Mouse (Mus musculus): ENCODE results near the gene Htr1f.
A peak's percentile ranks its signal among the peaks of the same experiment; 100 is the strongest.

Htr1f gene

DNA sequence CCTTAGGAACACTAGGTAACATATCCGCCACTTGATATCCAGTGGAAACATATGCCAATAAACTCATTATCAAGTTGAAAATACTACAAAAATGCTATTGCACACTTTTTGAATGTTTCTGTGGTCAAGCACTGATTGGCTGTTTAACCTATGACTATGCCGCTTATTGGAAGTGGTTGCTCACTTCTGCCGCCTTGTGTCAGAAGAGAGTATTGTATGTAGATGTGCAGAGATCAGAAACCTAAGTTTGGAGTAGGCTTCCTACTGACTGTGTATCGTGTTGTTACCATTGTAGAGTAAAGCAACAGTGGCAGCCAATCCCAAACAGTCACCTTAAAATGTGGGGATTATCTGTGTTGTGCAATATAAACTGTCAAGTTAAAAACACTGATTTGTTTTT lies 144.0 kb downstream of the Htr1f start:
- peak; percentile 30 for DNase-seq

DNA sequence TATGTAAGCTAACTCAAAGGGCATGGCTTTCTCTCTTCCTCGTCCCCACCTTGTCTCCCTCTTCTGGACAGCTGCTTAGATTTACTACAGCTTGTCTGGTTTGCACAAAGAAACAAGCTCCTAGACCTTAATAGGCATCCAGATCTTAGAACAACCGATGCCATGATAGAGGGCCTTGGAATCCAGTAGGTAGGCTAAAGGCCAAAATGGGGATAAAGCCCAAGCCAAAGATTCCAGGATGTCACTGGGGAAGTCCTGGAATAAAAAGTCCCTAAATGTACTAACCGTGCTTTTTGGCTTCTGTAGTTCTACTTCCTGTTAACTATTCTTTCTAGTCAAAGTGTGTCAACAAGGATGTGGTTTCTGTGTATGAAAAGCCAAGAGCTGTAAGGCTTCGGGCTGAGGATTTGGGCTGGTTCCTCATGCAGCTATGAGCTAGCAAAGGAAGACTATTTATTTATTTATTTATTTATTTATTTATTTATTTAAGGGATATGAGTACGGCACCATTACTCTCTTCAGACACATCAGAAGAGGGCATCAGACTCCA lies 163.9 kb downstream of the Htr1f start:
- peak; percentile 59 for DNase-seq

GRCm38 (mm10) chr16:64934793-64935192 lies 170.9 kb downstream of the Htr1f start:
- DNase-seq: no peak

- no peak for DNase-seq
These were observed 171.6 kb downstream of the Htr1f start for GRCm38 (mm10) chr16:64934011-64934410.

- no peak for DNase-seq
These were observed 182.2 kb downstream of the Htr1f start for GRCm38 (mm10) chr16:64923500-64923899.

DNA sequence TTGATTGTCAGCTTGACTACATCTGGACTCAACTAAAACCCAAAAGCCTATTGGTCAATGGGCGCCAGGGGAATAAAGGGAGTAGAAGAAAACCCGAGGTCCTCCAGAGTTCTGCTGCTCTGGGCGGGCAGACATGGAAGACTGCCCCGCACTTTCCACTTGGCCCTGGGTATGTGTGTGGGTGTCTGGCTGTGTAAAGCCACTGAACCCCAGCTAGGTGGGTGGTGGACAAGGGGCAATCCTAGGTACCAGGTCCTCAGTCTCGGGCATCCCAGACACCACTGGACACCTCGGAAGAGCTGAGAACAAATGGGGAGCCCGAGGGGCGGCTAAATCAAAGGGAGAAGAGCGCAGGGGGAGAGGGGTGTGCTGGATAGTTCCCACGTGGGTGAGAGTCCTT lies 196.9 kb downstream of the Htr1f start:
- DNase-seq: no peak

DNA sequence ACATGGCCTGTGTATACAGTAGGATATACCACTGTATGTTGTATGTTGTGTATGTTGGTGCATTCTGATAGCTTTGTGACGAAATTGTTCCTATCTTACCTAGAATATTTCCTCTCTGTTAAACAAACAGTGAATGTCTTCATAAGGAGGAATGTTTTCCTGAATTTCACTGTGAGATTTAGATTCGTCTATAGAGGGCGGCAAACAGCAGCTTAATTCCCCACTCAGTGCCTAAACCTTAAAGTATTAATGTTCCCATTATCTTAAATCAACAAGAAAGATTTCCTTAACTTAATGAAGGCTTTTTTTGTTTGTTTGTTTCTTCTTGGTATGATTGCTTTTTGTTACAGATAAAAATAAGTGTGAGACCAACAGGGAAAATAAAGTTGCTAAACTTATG lies 198.5 kb downstream of the Htr1f start:
- DNase-seq: peak; percentile 16

DNA sequence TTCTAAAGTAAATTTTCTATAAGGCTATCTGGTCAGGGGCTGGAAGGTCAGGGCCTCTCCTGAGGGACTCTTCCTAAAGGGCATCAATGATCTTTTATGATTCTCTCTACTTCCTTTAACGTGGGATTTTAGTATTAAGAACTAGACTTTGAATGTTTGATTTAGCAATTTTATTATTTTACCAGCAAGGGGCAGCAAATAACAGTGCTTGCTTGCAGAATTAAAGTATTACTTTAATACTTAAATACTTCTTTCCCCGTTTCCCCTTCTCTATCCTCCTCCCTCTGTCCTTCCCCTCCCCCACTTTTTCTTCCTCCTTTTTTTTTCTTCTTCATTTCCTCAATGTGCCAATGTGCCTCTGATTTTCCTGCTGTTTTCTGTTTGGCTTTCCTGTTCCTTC lies 202.3 kb downstream of the Htr1f start:
- no peak for DNase-seq

DNA sequence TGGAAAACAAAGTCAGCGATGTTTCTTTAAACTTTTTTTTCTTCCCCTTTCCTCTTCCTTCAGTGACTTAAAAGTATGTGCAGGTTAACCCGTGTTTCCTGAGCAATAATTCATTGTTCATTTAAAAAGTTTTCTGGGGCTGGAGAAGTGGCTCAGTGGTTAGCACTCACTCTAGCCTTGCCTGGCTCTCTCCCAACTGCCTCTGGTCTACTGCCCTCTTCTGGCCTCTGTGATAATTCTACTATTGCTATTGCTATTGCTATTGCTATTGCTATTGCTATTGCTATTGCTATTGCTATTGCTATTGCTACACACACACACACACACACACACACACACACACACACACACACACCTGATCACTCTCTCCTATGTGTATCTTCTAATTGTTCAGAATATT lies 206.6 kb downstream of the Htr1f start:
- peak; percentile 21 for DNase-seq

DNA sequence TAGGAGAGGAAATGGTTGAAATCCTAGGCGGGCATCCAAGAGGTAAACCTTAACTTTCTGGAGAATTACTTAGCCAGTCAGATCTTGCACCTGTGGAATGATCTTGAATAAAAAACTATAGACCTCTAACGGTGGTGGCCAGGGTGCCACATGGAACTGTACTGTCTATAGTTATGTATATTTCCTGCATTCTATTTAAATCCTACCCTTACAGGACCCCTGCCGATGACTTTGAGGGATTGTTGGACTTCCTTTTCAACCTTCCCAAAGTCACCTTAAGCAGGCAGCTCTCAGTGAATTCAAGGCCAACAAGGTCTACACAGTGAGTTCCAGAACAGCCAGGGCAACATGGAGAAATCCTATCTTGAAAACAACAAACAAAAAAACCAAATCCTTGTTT lies 216.2 kb downstream of the Htr1f start:
- DNase-seq: no peak

DNA sequence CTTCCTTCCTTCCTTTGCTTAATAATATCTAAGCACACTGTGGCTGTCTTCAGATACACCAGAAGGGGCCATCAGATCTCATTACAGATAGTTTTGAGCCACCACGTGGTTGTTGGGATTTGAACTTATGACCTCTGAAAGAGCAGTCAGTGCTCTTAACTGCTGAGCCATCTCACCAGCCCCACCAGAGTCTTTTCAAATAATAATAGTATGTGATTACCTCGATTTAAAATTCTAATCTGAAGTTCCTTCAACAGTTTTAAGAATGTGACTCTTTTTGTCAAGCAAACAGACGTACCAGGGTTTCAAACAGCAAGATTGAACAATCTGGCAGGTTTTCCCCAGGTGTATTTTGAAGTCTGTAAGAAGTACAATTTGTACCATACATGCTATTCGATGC lies 220.1 kb downstream of the Htr1f start:
- DNase-seq: no peak

DNA sequence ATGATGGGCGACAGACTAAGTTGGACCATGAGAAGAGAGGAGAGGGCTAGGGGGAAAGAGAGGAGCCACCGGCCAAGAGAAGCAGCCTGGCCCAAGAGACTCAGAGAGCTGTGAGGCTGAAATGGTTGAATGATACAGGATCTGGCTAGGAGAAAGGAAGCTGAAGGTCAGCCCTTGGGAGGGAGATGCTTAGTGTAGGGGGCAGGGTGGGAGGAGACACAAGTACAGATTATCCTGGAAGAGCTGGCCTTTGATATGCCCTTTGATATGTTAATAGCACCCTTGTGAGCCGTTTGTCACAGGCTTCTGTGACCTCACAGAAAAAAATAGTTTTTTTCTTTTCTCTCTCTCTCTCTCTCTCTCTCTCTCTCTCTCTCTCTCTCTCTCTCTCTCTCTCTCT lies 220.5 kb downstream of the Htr1f start:
- no peak for DNase-seq

DNA sequence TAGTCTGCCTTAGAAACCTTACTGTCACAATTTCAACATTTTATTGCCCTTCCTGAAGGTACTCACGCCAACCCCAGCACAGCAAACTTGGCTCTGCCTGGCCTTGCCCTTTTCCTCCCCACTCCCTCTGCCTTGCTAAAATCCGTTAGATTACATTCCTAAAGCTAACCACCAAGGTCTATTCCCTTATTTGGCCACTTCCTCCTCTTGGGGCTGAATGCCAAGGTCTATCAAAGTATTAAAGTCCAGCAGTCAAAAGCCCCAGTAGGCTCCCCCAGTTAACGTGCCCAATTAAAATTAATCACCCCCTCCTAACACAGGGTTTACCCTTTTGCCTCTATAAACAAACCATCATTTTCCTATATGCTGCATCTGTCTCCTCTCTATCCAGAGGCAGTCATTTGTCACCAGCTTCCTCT lies 221.2 kb downstream of the Htr1f start:
- DNase-seq: no peak

- DNase-seq: no peak
These were observed 221.8 kb downstream of the Htr1f start for GRCm38 (mm10) chr16:64883896-64884295.

DNA sequence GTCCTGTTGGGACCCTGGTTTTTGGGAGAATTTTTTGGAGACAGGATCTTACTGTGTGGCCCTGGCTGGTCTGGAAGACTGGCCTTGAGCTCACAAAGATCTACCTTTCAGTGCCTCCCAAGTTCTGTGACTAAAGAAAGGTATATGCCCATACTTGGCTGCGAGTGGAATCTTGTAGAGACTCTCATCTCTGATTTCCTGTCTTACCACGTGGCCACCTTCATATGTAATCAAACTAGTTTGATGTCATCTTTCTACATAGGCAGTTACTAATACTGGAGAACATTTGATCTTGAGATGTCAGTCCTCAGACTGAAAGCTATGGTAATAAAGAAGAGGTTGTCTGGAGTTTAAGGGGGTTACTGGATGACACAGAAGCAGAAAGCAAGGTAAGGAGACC lies 224.2 kb downstream of the Htr1f start:
- DNase-seq: no peak

DNA sequence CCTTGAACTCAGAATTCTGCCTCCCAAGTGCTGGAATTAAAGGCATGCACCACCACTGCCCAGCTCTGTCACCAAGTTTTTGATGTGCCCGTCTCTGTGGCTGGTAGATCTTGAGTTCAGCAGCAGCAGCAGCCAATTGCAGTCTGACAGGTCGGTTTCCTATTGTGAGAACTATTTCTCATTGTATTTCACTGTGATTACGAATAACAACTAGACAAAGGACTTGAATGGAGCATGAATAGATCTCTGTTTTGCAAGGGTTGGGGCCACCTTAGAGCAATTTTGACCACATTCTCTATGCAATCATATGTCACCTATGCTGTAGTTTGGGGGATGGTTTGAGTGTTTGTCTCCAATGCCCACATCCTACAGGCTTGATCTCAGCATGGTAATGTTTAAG lies 224.7 kb downstream of the Htr1f start:
- DNase-seq: no peak

- no peak for DNase-seq
These were observed 225.9 kb downstream of the Htr1f start for GRCm38 (mm10) chr16:64879735-64880134.

- DNase-seq: no peak
These were observed 227.0 kb downstream of the Htr1f start for GRCm38 (mm10) chr16:64878611-64879132.

DNA sequence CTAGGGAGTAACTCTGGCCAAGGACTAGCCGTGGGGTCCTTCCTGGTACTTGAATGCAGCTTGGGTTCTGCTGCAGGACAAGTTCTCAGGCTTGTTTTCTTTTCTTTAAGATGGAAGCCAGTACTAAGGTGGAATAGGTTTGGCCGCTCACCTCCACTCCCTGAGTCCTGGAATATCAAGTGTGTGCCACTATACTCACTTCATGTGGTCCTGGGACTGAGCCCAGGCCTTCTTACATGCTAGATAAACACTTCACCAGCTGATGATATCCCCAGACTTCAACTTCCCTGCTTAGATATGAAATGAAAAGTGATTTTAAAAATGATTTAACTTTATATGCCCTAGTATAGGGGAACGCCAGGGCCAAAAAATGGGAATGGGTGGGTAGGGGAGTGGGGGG lies 228.3 kb downstream of the Htr1f start:
- DNase-seq: no peak

DNA sequence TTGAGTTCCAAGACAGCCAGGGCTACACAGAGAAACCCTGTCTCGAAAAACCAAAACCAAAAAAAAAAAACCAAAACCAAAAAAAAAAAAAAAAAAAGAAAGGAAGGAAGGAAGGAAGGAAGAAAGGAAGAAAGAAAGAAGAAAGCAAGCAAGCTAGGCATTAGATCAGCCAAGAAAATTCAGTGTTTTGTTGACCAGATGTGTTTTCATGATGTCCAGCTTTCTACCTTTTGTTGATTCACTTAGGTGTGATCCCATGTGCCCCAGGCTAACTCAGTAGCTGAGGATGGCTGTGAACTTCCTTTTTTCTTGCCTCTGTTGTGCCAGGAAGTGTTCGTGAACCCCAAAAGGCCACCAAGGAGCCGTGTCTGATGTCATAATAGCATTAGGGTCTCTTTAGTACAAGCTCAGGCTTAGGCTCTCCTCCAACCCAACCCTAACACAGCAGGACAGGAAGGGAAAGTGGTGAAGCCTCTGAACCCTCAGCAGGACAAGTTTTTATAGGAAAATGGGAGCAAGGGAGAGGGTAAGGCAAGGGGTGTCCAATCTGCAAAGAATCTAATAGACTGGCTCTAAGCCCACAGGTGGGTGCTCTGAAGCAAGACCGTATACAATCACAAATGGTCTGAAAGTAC lies 228.9 kb downstream of the Htr1f start:
- no peak for DNase-seq

DNA sequence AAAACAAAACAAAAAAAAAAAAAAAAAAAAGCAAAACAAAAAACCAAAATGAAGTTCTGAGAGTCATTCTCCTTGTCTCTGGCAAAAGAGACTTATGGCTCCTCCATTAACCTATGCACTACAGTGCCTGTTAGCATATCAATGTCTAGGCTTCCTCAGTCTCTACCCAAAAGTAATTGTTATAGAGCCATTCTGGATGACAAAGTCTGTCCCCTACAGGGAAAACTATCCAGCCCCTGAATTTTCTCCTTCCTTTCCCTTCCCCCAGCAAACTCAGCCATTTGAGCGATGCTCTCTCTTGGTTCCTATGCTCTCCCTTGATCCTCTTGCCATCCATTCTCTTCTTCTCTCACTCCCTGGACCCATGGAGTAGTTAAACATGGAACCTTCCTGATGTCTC lies 229.8 kb downstream of the Htr1f start:
- DNase-seq: no peak

DNA sequence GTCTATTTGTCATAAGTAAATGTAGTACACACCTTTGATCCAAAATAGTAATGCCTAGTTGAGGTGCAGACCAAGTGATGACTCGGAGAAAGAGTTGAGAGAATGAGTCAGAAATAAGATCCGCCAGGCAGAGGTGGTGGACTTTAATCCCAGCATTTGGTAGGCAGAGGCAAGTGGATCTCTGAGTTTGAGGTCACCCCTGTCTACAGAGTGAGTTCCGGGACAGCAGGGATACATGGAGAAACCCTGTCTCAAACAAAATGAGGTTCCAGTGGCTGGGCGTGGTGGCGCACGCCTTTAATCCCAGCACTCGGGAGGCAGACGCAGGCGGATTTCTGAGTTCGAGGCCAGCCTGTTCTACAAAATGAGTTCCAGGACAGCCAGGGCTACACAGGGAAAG lies 230.3 kb downstream of the Htr1f start:
- DNase-seq: no peak

Data from thymus, postnatal 25 days (tissue).